Mouse (Mus musculus) heart, adult 9 months (tissue): ENCODE results near the gene Scn3a.
A peak's percentile ranks its signal among the peaks of the same experiment; 100 is the strongest.

Source experiments
- DNase-seq, 2 experiments: peaks; one replicate each; pipeline ENCODE4 v3.0.0; 2022; ENCODE audit warnings: low spot score in 2 of 2

The Scn3a gene

DNA sequence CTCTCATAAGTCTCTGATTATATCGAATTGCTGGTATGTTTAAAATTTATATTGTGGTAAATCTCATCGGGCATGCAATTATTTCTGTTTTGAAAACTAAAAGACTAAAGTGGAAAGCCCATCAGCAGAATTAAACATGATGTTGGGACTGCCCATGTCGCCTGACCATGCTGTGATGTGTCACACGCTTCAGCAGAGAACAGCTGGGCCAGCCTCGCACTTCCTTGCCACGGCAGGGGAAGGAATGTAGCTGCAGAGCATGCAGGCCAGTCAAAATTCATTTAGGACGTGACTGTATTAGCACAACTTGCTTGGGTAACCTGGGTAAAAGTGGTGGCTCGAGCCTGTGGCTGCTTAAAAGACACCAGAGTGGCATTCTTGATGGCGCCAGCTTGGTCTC, 77.0 kb downstream of the Scn3a start:
- DNase-seq = no peak

DNA sequence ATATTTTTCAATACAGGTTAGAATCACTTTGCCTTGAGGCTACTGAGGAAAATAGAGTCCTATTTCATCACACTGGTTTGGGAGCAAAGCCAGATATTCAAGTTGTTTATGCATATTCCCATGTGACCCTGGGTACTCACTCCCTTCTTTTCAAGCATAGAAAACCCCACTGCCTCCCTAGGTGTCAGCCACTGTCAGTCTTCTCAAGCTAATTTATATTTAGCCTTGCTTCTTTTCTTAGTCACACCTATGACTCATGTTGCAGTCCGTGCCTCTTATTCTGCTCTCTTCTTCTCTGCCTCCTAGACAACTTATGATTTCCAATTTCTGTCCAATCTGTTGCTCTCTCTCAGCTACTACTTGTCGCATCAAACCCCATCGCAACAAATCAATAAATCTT, 84.0 kb downstream of the Scn3a start:
- no peak for DNase-seq

DNA sequence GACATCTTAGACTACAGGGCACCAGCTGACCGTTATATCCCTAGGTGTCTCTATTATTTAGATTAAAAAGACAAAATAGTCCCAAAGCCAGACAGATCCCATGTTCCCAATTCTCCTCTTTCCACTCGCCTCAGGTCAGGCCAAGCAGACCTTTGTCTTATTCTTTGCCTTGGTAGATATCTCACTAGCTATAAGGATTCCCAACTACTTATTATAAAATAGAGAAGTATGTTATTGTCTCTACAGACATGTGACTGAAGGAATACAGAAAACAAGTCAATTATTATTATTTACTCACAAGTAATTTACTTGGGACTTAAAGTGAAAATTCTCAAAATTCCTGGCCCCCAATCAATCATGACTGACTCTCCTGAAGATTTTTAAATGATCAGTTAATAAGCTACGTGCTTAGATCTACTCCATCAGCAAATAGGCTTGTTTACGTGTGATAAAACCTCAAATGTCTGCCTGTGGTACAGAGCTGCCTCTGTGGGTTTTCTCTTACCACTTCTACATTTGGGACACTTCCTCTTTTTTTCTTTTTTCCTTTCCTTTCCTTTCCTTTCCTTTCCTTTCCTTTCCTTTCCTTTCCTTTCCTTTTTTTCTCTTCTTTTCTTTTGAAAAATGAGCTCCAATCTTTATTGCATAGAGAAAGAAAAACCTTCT, 86.3 kb downstream of the Scn3a start:
- DNase-seq = no peak

DNA sequence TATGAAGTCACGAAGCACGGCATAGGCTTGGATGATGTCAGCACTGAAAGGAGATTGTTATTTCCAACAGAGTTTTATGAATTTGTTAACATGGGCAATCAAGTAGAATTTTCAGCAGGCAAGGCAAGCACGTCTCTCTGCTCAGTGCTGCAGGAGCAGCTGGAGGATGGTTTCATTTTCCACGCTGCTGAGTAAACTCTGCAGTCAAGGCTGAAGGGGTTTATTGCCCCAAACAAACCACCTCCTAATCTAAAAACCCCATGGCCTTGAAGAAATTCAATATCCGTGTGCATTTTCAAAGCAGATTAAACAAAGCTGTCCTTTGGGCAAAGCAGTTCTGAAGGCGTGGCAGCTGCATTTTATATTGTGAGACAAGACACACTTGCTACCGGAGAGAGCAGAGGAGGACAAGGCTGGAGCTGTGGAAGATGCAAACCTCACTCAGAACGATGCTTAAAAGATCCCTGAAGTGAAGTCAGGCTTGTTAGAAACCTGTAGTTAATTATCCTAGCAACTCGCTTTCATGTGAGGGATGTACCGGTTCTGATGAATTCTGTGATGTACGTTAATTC, 96.0 kb downstream of the Scn3a start:
- no peak for DNase-seq

DNA sequence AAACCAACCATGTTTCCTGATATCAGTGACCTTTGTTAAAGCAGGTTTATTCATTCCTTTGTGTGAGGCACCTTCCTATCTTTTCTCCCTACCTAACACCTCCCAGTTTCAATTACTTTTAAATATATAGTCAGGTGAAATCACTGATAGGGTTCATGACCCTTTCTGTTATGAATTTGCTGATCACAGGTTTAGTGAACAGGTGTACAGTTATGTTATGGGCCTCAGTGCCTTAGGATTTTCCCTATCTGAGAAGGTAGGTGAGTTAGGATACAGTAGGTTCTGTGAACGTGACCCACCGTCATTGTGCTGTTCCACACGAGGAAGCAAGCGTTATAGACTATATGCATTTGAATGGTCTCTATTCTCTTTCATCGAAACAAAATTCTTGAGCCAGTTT, 101.7 kb downstream of the Scn3a start:
- no peak for DNase-seq

DNA sequence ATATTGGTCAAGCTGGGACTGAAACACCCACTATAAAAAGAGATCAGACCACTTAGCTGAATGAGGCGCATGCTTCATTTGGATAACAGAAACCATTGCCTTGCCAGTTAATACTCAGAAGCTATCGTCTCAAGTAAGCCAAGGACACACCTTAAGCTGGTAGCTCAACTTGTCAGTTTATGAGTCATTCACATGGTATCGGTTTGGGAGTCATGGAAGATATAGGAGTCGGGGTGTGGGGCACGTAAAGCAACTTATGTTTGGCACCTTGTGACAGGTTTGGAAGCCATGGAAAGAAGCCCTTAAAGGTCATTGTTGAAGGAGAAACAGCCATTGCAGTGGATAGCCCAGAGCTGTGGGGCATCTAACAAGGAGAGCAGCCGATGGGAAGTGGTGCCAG, 113.7 kb downstream of the Scn3a start:
- no peak for DNase-seq

DNA sequence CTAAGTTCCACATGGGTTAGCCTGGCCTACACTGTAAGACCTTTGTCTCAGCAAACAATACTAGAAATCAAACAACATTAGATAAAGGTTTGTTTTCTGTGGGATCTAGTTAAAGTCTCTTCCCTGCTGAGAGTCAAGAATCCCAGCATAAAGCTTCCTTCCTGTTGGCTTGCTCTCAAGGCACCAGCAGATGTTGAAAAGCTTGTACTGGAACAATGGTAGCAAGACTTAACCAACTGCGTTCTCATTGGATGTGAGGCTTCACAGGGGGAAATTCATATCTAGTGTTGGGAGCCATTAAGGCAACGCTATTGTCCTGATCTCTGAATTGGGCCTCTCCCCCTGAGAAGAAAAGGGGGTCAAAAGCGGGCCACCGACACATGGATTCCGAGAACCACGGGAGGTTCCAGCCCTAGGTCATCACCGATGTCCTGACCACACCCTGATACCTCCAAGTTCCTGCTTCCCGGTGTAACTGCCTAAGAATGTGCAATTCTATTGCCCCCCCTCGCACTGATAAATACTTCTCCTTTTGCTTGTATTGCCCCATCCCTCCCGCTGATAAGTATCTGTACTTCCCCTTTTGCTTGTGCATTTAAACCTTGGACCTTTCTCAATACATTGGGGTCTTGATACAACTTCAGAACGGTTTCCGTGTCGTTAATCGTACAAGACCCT, 115.9 kb downstream of the Scn3a start:
- DNase-seq = peak in 1 of 2 experiments; percentile 6

DNA sequence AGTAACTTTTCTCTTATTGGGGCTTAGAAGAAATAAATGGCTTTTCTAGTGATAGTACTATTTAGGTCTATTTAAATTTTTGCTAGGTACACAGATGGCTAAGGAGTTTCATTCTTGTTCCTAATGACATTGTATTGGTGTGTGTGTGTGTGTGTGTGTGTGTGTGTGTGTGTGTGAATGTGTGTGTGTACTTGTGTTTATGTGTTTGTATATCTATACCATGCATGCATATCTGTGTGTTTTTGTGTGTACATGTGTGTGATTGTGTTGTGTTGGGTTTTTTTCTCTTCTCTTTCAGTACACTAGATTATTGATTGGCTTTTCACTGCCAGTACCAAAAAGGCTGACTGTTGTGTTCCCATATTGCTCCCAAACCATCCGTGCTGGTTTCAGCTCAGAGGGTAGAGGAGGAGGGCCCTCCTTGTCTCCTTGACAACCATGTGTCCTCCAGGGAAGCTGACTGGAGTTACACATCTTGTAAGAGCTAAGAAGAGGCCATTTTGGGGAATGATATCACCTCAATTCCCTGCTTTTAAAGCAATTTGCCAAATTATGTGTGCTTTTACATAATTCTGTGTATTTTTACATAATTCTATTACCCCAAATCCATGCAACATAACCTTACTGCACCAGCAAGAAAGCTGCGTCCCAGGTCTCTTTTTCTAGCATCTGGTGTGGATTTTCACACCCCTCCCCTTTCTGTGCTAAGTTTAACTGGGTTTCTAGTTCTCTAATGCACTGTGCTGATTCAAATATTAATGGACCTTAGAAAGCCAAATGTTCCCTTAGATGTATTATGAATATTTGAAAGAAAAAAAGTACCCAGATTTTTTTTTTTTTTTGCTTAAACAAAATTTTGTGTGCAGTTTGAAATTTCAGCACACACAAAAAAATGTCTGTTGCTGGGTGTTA, 116.7 kb downstream of the Scn3a start:
- DNase-seq = no peak

DNA sequence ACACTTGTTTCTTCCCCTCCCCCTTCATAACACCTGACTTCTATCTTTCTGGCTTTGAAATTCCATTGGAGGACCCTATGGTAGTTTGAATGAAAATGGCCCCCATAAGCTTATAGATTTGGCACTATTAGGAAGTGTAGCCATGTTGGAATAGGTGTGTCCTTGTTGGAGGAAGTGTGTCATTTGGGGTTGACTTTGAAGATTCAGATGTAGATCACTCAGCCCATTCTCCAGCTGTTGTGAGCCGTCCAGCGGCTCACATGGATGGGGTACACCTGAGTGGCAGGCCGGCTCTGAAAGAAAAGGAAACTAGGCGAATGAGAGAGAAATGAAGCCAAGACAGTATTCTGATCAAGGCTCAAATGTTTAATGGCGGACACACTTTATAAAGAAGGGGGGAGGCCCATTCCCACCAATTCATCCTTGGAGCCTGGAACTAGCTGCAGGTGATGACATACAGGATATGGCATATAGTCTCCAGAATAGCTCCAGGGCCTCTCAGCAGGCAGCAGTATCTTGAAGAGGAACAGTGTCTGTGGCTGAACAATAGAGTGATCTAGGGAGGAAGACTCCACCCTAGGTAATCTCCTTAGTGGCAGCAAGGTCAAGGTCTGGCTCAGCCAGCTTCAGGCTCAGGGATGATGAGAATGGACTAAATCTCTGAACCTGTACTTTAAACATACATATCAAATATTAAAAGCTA, 118.2 kb downstream of the Scn3a start:
- no peak for DNase-seq

DNA sequence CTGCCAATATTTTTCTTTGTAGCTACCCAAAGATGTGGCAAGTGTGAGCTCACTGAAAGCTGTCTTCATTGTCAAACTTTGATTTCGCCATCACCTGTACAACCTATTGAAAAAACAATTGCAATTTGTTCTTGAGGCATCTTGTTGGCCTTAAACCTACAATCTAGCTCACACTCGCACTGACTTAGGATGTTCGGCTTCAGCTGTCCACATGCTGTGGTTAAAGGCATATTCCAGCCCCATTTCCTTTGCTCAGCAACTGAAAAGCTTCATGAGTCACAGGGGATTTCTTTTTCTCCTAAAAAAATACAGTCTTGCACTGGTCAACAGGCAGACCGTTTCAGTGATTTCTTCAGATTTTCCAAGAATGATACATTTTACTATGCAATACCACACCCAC, 124.3 kb downstream of the Scn3a start:
- DNase-seq = no peak

DNA sequence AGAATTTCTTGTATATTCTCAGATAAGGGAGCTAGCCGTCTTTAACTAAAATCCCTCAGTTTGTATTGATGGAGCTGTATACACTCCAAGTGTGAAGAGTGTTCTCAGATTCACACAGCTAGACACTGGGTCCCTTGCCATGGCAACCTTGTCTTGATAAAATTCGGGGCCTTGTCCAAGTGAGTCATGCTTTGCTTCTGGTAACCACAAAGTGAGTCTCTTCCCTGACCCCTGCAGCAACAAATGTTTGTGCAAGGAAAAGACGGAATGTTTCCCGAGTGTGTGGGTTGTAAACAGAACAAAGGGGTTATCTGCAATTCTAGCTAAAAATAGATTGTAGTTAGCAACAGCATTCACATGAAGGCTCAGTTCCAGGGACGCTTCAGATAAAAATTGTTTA, 125.9 kb downstream of the Scn3a start:
- DNase-seq = peak; percentile 52 to 65

DNA sequence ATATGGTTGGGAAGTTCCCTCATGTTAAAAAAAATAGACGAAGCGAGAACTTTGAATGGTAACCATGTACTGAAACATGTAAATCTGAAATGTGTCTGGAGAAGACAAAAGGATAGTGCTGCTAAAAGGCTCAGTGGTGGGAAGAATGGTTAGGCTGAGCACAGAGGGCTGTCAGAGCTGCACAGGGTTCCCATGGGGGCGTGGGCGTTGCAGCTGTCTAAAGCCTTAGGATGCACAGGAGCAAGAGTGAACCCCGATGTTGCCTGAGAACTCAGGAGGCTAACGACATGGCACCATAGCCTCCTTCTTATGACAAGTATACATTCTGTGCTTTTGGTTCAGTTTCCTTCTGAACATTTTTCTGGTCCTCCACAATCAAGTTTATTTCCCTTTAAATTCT, 126.3 kb downstream of the Scn3a start:
- peak; percentile 5 to 8 for DNase-seq

DNA sequence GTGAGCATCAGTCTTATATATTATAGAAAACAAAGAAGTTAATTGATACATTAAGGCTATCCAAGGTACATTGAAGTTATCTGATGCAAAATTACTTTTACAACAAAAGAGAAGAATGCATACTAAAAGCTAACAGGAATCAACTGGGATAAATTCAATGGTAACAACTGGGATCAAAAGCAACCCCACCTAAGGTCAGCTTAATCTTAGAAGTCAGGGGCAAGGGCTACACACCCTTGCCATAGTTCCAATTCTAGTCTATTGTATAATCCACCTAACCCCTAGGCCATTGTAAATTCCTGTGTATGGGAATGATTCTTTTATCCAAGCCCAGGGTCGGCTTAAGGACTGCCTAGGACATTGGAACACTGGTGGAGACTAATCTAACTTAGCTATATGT, 130.5 kb downstream of the Scn3a start:
- DNase-seq = no peak

DNA sequence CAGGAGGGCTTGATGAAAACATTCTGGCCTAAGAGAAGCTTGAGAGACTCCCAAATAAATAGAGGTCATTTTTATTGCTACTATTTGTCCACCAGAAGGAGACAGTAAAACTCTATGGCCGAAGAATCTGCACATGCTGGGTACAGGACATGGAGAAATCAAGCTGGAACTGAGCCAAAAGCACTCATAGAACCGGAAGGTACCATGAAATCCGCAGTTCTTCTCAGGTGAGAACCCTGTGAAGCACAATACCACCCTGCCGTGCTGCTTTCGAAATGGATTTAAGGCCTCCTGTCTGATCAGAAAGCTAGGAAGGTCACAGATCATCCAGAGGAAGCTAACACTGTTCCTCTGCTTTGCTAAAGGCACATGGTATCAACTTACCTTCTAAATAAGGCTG, 143.9 kb downstream of the Scn3a start:
- DNase-seq = no peak

DNA sequence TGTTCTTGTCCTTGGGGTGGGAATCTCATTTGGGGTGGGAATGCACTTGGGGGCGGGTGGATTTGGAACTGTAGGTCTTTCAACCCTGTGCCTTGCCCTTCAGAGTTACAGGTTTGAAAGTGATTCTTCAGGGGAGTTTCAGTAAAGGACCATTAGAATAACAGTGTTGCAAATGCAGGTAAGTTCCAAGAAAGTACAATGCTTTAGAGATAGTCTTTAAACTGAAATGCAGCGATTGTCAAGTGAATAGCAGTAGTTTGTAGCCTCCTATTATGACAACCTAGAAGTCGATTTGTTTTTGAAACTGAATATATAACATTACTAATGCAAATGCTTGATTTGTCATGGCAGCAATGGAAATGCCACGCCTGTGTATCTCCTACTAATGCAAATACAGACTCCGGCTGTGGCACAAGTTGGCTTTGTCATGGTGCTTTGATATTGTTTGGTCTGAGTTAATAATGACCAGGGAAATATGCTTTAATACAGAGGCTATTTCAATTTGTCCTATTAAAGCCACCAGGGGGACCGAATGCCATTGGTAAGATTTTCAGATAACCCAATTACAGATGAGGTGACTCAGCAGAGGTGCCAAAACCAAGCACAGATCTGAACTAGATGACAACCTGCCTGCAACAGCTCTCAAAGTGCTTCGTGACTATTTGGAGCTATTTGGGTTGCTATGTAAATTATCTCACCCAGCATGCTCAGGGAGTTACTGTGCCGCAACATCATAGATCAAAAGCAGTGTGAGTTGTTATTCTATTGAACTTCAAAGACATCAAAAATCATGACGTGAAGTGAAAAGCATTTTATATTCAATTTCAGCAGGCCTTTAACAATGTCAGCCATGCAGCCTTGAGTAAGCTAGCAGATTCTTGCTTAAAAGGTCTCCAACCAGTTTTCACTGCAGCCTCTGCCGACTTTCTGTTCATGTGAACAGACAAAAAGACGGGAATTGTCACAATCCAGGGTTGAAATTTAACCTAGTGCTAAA, 145.9 kb downstream of the Scn3a start:
- DNase-seq = no peak

DNA sequence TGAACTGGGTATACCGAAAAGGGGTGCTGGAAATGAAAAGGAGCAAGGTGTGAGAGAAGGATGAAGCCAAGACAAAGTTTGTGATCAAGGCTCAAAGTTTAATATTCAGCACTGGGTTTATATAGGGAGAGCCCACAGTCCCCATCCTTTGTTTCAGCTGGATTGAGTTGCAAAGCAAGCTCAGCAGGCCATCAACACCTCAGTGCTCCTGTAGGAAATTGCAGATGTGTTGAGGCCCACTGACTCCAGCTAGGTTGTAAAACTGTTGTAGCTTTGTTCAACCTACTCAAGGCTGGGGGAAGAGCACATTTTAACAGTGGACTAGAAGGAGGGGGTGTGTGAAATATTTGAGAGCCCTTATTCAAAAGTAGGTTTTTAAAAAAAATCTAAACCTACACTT, 148.8 kb downstream of the Scn3a start:
- DNase-seq = no peak

DNA sequence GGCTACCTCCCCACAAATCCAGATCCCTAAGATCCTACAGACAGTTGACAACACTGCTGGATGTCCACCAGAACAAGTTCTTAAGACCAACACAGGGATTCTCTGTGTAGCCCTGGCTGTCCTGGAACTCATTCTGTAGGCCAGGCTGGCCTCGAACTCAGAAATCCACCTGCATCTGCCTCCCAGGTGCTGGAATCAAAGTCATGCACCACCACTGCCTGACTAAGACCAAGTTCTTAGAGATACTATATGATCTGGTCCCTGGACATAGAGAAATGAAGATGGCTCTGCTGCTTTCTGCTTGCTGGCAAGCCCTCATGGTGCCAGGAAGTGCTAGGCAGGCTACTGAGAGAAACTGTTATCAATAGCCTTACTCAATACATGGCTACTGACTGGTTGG, 150.9 kb downstream of the Scn3a start:
- DNase-seq = no peak

DNA sequence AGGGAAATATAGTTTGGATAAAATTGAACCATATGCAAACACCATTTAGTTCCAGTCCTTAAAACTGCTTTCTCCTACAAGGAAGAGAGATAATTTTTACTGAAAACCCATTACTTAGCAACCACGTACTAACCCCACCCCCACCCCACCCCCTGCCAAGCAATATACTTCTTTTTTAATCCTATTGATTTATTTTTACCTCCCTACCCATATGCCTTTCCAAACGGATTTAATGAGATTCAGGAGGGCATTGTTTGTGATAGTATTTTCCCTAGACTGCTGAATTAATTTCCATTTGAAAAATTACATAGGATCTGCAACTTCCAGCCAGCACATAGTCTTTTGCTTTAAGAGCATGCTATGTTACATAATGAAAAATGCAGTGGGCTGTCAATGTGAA, 152.1 kb downstream of the Scn3a start:
- DNase-seq = no peak

DNA sequence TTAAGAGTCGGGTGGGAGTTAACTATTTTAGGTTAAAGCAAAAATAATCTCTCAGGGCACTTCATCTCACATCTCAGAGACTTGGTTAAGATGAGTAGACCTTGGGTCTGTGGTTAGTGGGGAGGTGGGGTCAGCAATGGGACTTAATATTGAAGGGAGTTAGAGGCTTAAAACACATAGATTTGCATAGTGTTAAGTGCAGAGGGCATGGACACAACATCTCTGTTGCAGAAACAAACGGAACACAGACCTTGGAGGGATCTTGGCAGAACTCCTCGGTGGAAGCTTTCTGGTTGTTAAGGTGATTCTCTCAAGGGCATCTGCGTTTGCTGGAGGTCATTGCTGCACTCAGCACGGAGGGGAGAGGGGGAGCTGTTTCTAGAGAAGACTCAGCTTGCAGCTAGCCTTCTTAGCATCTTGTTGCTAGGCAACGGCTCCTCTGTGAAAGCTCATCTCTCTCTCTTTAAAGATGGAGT, 152.6 kb downstream of the Scn3a start:
- no peak for DNase-seq

DNA sequence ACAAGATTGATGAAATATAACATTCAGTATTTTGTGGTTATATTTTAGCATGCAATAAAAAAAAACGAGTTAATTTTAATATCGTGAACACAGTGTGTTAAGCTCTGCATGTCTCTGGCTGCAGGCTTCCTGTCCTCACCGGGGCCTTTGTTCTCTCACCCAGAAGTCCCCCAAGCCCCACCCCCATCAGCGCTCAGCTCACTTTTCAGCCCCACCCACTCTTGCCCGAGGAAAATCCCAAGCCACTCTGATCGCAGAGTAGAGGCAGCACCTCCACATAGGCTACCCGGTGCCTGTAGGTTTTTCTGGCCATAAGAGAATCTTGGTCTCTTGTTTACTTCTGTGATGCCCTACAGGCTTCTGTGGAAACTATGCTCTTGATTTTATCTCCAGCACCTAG, 153.2 kb downstream of the Scn3a start:
- peak; percentile 9 to 30 for DNase-seq
